Mouse (Mus musculus) urinary bladder, postnatal 25 days (tissue): ENCODE results near the gene Shq1.

ENCODE experiments used
- DNase-seq: peaks from one replicate; pipeline ENCODE4 v3.0.0; 2022; ENCODE audit warnings: low spot score

Shq1 gene

GRCm38 (mm10) chr6:100670880-100671344 is at the start of gene Shq1:
Gene Shq1 (minus strand): TSS chr6:100671157.
- peak; percentile 87 for DNase-seq

DNA sequence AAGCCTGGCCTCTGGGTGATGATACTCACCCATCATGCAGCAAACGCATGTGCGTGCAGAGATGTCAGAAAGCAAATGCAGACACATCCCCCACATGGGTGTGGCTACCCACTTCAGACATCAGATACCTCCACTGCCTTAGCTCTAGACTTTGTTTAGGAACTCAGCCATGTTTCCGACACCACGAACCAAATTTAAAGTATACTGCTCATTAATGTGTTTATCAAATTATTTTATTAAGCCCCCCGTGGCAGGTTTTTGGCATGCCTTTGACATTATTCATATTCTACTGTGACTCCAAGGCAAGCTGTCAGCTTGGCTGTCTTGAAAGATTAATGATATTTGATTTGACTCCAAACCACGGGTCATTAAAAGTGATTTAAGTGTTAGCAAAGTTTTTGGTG is 49.1 kb upstream of the Shq1 start:
- DNase-seq, result no peak

GRCm38 (mm10) chr6:100716817-100717216 is 45.9 kb upstream of the Shq1 start:
- no peak for DNase-seq

DNA sequence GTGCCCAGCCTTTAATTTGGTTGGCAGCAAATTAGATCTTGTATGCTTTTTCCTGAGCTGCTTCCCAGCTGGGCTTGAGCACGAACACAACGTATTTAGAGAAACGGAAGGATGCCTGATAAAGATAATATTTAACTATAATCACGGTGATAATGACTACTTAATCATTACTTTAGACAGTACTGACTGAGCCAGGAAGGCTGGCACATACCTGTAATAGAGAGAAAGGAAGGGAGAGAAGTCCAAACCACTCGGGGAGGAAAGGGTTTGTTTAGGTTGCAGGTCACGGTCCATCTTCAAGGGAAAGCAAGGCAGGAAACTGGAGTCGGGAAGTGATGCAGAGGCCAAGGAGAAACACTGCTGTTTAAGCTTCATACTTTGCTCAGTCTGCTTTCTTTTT is 45.2 kb upstream of the Shq1 start:
- no peak for DNase-seq

- no peak for DNase-seq
These were observed 44.4 kb upstream of the Shq1 start for GRCm38 (mm10) chr6:100715296-100715828.

DNA sequence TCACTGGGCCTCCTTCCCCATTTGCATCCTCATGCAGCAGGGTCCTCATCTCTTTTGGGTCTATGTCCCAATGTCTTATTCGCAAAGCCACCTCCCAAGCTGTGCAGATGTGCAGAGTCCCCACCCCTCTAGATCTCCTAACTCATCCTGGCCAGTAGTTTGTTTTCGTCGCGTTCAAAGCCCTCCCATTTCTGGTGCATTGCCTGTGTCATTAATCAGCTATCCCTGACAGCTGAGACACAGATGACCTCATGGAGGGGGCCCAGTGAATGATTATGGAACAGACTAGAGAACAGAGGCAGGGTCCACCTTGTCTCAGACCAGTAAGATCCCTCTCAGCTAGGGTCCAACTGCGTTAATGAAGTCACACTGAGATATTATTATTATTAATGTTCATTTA is 39.9 kb upstream of the Shq1 start:
- DNase-seq, result no peak

DNA sequence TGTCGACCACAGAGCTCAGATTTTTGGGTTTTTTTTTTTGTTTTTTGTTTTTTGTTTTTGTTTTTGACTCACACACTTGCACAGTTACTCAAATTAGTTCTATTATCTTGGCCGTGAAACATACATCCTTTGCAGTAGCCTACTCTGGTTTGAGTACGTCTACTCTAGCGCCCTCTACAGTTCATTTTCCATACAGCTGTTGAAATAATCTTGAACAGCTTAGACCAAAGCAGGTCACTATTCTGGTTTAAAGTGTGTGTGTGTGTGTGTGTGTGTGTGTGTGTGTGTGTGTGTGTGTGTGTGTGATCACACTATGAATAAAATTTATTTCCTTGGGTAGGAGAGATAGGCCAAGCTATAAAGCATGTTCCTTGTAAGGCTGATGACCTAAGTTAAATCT is 39.2 kb upstream of the Shq1 start:
- DNase-seq, result no peak

GRCm38 (mm10) chr6:100709483-100709882 is 38.5 kb upstream of the Shq1 start:
- no peak for DNase-seq

GRCm38 (mm10) chr6:100708996-100709395 is 38.0 kb upstream of the Shq1 start:
- DNase-seq, result no peak

DNA sequence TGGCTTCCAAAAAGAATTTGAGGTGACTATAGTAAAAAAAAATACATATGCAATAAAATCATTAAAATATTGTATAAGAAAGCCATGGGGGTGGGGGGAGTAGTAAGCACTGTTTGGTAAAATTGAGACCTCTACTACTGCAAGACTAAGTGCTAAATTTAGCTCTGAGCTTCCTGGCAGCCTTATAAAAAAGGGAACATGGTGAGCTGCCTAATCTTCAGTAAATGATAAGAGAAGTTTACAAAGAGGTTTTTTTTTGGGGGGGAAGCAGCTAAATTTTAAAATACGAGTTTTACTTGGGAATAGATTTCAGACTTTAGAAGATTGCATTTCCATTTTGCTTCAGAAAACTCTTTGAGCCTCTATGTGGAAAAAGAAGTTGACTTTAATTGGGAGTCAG is 37.3 kb upstream of the Shq1 start:
- no peak for DNase-seq

DNA sequence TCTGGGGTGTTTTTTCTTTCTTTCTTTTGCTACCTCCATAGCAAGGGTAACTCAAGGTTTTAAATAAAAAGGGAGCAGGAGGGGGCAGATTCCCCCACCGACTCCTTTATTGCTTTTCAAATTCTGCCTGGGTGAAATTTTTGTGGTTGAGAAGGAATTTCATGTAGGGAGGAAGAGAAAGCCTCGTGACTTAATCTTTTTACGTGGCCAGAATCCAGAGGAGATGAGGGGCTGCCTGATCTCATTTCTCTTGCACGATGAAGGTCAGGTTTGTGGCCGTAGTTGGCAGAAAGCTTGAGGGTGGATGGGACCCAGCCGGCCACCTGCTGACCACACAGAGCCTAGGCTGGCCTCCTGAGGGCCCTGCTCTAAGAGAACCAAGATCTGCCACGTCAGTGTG is 36.6 kb upstream of the Shq1 start:
- DNase-seq, result peak; percentile 13

- no peak for DNase-seq
These were observed 35.9 kb upstream of the Shq1 start for GRCm38 (mm10) chr6:100706861-100707260.

DNA sequence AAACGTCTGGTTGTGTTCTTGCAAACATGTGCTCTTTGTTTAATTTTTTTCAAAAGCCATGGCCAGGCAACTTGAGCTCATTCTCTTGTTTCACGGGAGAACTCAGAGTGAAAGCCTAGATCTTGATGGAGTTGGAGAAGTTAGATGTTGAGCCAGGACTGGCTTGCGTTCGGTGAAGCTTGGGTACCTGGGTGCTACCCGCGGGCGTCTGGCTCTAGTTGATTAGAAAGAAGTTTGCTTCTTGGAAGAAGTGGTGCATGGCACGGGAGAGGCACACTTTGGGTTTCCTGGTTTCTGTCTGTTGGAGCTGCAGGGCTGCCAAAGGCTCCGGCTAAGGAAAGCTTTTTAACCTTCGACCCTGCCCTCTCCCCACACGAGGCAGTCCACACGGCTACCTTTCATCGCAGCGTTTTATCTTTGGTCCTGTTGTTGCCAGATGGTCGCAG is 34.4 kb upstream of the Shq1 start:
- no peak for DNase-seq

DNA sequence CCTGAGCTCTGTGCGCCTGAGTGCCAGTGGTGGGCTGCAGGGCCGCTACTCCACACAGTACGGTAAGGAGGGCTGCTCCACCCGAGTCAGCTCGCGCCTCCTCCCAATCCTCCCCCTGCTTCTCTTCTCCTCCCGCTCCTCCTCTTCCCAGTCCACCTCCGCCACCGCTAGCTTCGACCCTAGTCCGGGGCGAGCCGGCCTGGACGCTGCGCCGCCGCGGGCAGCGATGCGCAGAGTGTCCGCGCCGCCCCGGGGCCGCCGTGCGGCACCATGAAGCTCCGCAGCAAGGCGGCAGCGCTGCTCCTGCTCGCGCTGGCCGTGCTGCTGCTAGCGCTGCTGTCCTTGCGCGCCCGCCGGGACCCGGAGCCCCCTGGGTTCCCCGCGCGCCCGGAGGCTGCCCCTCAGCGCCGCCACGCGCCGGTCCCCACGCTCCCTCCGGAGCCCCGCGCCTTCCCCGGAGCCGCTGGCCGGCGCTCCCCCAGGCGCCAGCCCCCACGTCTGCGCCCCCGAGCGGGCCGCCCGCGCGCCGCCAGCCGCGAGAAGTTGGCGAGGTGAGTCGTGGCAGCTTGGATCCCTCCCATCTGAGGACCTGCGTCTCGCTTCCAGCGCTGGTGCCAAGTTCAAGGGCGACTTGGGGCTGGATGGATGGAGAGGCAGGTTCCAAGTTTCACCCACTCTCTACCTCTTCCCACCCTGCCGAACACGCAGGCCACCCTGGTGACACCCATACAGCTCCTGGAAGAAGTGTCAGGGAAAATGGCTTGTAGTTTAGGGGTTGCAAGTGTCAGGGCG is 33.8 kb upstream of the Shq1 start, which contains the start of gene Gxylt2:
Gxylt2 (plus strand) TSS at position 161 of the 792 bp plus-strand sequence.
- DNase-seq, result peak; percentile 22

DNA sequence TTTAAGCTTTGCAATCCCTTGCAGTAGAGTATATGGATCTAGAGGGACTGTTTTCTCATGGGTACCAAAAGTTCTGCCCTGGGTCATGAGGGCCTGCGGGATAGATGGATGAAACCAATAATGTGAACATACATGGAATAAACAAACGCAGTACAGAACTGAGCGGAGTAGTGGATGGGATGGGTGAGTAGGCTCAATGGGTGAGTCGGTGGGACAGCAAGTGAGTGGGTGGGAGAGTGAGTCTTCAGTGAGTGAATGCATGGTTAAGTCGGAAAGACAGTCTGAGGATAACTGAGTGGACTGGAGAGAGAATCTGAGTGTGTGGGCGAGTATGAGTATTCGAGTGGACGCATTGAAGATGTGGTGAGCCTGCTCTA is 33.2 kb upstream of the Shq1 start:
- DNase-seq, result no peak

GRCm38 (mm10) chr6:100700774-100701173 is 29.8 kb upstream of the Shq1 start:
- no peak for DNase-seq

DNA sequence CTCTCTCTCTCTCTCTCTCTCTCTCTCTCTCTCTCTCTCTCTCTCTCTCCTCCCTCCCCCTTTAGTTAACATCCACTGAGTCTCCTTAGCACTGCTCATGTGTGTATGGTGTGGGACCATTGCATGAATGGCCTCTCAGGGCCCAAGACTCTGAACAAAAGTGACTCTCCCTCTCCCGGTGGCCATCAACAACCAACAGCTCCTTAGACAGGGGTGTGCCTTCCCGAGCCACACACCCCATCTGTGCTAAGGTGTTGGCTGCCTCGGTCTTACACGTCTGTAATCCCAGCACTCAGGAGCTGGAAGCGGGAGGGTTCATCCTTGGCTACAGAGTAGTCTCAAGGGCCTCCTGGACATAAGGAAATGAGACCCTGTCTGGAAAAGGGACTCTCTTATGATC is 29.0 kb upstream of the Shq1 start:
- DNase-seq, result no peak

DNA sequence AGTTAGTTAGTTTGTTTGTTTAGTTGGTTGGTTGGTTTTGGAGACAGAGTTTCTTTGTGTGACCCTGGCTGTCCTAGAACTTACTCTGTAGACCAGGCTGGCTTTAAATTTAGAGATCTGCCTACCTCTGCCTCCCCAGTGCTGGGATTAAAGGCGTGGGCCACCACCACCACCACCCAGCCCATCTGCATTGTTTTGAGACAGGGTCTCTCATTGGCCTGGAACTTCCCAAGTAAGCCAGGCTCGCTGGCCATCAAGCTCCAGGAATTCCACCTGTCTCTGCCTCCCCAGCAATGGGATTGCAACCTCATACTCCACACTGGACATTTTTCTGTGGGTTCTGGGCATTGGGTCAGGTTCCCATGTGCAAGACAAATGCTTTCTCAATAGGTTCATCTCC is 15.4 kb upstream of the Shq1 start:
- no peak for DNase-seq

- no peak for DNase-seq
These were observed 7.7 kb upstream of the Shq1 start for GRCm38 (mm10) chr6:100678636-100679035.

GRCm38 (mm10) chr6:100676461-100676860 is 5.5 kb upstream of the Shq1 start:
- no peak for DNase-seq

- no peak for DNase-seq
These were observed 4.0 kb upstream of the Shq1 start for GRCm38 (mm10) chr6:100674974-100675373.

DNA sequence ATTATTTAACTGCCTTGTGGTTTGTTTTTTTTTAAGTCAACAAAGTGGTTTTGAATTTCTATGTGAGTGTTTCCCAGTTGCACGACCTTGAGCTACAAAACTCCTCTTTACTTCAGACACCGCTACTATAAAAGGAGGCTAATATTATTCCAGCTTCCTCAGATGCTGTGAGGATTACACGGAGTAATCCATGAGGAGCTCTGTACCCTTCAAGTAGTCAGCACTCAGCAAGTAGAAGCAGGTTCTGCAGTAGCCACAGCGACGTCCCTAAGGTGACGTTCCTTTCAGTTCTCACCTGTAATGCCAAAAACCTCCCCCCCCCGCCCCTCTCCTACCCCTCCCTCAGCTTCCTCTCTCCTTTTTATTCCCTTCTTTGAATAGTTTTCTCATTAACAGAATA is 444 bp upstream of the Shq1 start:
- DNase-seq, result no peak

DNA sequence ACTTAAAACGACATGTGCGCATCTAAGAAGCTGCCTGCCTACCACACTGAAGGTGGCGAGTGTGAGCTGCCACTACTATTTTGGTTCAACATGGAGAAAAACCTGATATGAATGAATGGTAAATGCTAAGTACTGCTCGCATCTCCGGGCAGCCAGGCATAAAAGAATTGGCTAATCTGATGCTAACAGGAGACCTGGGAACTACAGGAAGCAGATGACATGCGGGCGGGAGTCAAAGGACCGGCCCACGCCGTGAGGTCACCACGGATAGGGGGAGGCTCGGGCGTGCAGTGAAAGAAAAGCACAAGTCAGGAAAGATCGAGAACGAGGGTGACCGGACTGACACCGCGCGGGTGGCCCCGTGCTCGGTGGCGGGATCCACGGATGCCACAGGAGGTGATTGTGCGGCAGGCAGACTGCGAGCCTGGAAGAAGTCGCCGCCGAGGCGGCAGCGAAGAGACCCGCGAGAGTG is 551 bp downstream of the Shq1 start:
- peak; percentile 45 for DNase-seq

DNA sequence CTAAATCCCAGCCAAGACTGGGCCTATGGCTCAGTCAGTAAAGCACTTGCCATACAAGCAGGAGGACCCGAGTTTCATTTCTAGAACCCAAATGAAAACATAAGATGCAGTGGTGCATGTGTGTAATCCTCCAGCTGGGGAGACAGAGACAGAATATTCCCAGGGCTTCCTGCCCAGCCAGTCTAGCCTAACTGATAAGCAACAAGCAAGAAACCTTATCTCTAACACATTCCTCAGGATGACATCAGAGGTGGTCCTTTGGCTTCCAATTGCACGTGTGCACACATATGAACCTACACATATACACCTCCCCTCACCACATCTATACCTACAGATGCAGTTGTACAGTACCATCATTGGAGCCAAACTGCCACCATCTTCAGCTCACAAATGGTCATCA is 2.1 kb downstream of the Shq1 start:
- DNase-seq, result no peak
